Mouse (Mus musculus) forebrain, embryonic 11.5 days (tissue): ENCODE results near the gene Sfxn1. TPM values are rescaled to one million over a fixed set of nuclear protein-coding genes. Genes with fewer than 3 reads are reported as not detected.
A peak's percentile ranks its signal among the peaks of the same experiment; 100 is the strongest.

Source experiments
- ATAC-seq: fragments of 200-750 bp; cut with Nextera tagmentation; replicated peaks from 2 replicates; pipeline ENCODE4 v1.8.0; 2017; ENCODE audit warnings: moderate TSS enrichment; ENCODE audit not compliant: low FRiP score
- DNase-seq: peaks from one replicate; pipeline ENCODE4 v3.0.0-alpha.2; 2017; ENCODE audit warnings: low spot score
- H3K27ac ChIP-seq: fragments of 300-500 bp; sonication (generic); 2 replicates; pipeline ENCODE4 v1.5.1; 2014; ENCODE audit warnings: low read depth, low read length
- H3K27me3 ChIP-seq: fragments of 300-500 bp; sonication (generic); 2 replicates; pipeline ENCODE4 v1.6.1; 2014; ENCODE audit warnings: mild to moderate bottlenecking, low read length, mixed read lengths; ENCODE audit not compliant: control insufficient read depth, insufficient read depth
- H3K36me3 ChIP-seq: fragments of 300-500 bp; sonication (generic); 2 replicates; pipeline ENCODE4 v1.6.1; 2014; ENCODE audit warnings: mild to moderate bottlenecking, low read length, moderate library complexity, mixed read lengths; ENCODE audit not compliant: control insufficient read depth, insufficient read depth
- H3K4me1 ChIP-seq: fragments of 300-500 bp; sonication (generic); replicated peaks from 2 replicates; pipeline ENCODE4 v1.6.1; 2014; ENCODE audit warnings: low read length, mixed read lengths; ENCODE audit not compliant: control insufficient read depth, insufficient read depth
- H3K4me2 ChIP-seq: fragments of 300-500 bp; sonication (generic); 2 replicates; pipeline ENCODE4 v1.6.1; 2014; ENCODE audit warnings: low read depth, mild to moderate bottlenecking, low read length, moderate library complexity, mixed read lengths; ENCODE audit not compliant: severe bottlenecking
- H3K4me3 ChIP-seq: fragments of 300-500 bp; sonication (generic); 2 replicates; pipeline ENCODE4 v1.5.1; 2014; ENCODE audit warnings: low read depth, low read length
- H3K9ac ChIP-seq: fragments of 300-500 bp; sonication (generic); 2 replicates; pipeline ENCODE4 v1.6.1; 2014; ENCODE audit warnings: low read length
- H3K9me3 ChIP-seq: fragments of 300-500 bp; sonication (generic); 2 replicates; pipeline ENCODE4 v1.6.1; 2016; ENCODE audit warnings: low read length, mixed read lengths; ENCODE audit not compliant: control insufficient read depth
- WGBS: fragments of 180-500 bp; shearing (Covaris S2); extraction: QIAGEN DNeasy Blood & Tissue Kit; methylation state at CpG from one replicate; pipeline ENCODE4 v1.1.7; 2014; 5-methylcytosine and 5-hydroxymethylcytosine counted together
- polyA plus RNA-seq: library from polyadenylated mRNA; unstranded; fragments of >200 nt; fragmentation: Nextera tagmentation; extraction: Ambion mirVana; gene quantifications from 2 replicates; pipeline ENCODE4 v1.2.1, GENCODE M21; 2014

The Sfxn1 gene
- polyA plus RNA-seq, 1 experiment from 2014 or later: 94.5 TPM

- Histone ChIP-seq H3K9me3 (peaks cover 5% of the 10 kb centered on the region; the same call in 1 of the 2 replicates), H3K4me2 (no peak overlapping the region), H3K9ac (no peak overlapping the region), H3K36me3 (no peaks in the 10 kb centered on the region), H3K4me1 (no peaks in the 10 kb centered on the region), H3K27ac (no peak overlapping the region), H3K4me3 (no peak overlapping the region), H3K27me3 (no peaks in the 10 kb centered on the region)
- no peak for DNase-seq
- WGBS: 80% methylated on average over 6 of the region's 6 CpGs
- no peak for ATAC-seq
Observed at GRCm38 (mm10) chr13:54115779-54116178, 44.1 kb downstream of the Sfxn1 start.

DNA sequence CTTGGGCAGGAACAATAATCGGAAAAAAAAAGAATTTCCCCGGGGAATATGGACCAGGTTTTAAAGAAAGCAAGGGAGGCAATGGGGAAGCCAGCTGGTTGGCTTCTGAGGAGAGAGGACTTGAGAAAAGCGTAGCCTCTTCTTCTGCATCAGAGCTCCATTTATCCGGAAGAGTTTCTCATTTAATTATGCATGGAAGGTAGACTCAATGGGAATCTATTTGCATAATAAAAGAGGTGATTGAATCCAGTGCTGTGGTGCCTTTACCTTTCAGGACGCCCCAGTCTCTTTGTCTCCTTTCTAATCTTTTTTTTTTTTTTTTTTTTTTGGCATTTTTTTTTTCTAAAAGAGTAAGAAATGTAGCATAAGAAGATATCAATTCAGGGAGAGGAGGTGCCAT lies 46.7 kb downstream of the Sfxn1 start:
- no peak for ATAC-seq
- H3K4me2 ChIP-seq: 0 out of 2 replicates have a peak overlapping the region, but pooled peaks have one; percentile 5
- no peak for DNase-seq
- H3K4me3 ChIP-seq: no peak overlapping the region
- WGBS: 20% methylated on average over 5 of the region's 5 CpGs
- H3K9ac ChIP-seq: no peak overlapping the region
- no peaks in the 10 kb centered on the region for H3K4me1 ChIP-seq
- peaks cover 5% of the 10 kb centered on the region; the same call in 1 of the 2 replicates for H3K9me3 ChIP-seq
- no peaks in the 10 kb centered on the region for H3K36me3 ChIP-seq
- no peak overlapping the region for H3K27ac ChIP-seq
- H3K27me3 ChIP-seq: no peaks in the 10 kb centered on the region

DNA sequence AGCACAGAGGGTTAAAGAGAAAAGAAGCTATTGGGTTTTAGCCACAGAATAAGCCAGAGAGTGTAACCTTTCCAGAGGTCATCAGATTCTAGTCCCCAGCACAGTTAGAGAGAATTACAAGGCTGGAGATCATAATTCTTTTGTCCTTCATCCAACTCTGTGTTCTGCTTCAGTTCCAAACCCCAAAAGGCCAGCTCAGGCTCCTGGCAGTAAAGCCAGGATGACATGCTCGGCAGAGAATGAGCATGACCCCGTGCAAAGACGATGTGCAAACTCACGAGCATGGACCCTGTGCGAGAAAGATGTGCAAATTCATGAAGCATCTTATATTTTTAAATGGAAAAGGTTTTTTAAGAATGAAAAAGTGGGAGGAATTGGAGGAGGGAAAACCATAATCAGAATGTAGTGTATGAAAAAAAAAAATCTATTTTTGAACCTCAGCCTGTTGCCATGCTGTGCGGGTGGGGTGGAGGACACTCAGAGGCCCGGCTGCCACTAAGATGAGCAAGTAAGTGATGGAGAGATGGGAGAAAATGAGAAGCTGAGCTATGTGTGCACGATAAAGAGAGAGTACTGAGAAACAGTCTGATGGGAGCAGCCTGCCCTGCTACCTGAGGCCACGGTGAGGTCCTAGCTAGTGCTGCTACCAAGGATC lies 66.2 kb downstream of the Sfxn1 start:
- Histone ChIP-seq H3K27ac (no peak overlapping the region), H3K4me3 (no peak overlapping the region), H3K4me1 (no peaks in the 10 kb centered on the region), H3K4me2 (no peak overlapping the region), H3K9me3 (no peaks in the 10 kb centered on the region; the same call in 1 of the 2 replicates), H3K9ac (no peak overlapping the region), H3K27me3 (no peaks in the 10 kb centered on the region), H3K36me3 (no peaks in the 10 kb centered on the region)
- WGBS: 79% methylated on average over 9 of the region's 9 CpGs
- ATAC-seq (no peak), DNase-seq (no peak)

DNA sequence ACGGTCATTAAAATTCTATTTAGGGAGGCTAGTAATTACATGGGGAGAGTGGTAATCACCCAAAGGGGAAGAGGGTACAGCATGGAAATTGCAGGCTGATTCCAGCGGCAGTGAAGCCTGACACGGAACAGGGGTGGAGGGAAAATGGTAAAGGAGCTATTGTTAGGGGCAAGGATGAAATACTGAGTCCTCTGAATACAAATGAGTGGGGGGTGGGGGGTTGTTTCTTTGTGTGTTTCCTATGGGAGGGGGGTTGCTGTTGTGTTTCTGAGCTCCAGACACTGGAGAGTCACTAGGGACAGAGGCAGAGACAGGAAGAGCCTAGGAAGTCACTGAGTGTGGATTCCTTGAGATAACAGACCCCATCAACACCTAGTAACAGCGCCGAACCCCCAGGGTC lies 72.1 kb downstream of the Sfxn1 start:
- Histone ChIP-seq H3K4me1 (peaks cover 5% of the 10 kb centered on the region; the same call in 1 of the 2 replicates), H3K4me2 (no peak overlapping the region), H3K36me3 (no peaks in the 10 kb centered on the region), H3K27ac (no peak overlapping the region), H3K9ac (no peak overlapping the region), H3K4me3 (no peak overlapping the region), H3K27me3 (no peaks in the 10 kb centered on the region), H3K9me3 (no peaks in the 10 kb centered on the region; the same call in 1 of the 2 replicates)
- DNase-seq: no peak
- WGBS: 45% methylated on average over 5 of the region's 5 CpGs
- no peak for ATAC-seq

- no peak overlapping the region for H3K27ac ChIP-seq
- no peak overlapping the region for H3K4me3 ChIP-seq
- 84% methylated on average over 5 of the region's 5 CpGs for WGBS
- no peaks in the 10 kb centered on the region for H3K36me3 ChIP-seq
- no peak overlapping the region for H3K4me2 ChIP-seq
- H3K9ac ChIP-seq: no peak overlapping the region
- no peaks in the 10 kb centered on the region; the same call in 1 of the 2 replicates for H3K9me3 ChIP-seq
- ATAC-seq (no peak), DNase-seq (no peak)
- no peaks in the 10 kb centered on the region for H3K27me3 ChIP-seq
- H3K4me1 ChIP-seq: peaks cover 5% of the 10 kb centered on the region; the same call in 1 of the 2 replicates
Observed at GRCm38 (mm10) chr13:54144624-54145023, 73.0 kb downstream of the Sfxn1 start.

- H3K4me3 ChIP-seq: no peak overlapping the region
- peaks cover 5% of the 10 kb centered on the region; the same call in 1 of the 2 replicates for H3K4me1 ChIP-seq
- H3K9me3 ChIP-seq: no peaks in the 10 kb centered on the region; the same call in 1 of the 2 replicates
- no peak overlapping the region for H3K9ac ChIP-seq
- 78% methylated on average over 1 of the region's 1 CpGs for WGBS
- DNase-seq (no peak), ATAC-seq (no peak)
- H3K27ac ChIP-seq: no peak overlapping the region
- no peaks in the 10 kb centered on the region for H3K27me3 ChIP-seq
- H3K36me3 ChIP-seq: no peaks in the 10 kb centered on the region
- H3K4me2 ChIP-seq: no peak overlapping the region
Observed at GRCm38 (mm10) chr13:54147328-54147727, 75.7 kb downstream of the Sfxn1 start.

DNA sequence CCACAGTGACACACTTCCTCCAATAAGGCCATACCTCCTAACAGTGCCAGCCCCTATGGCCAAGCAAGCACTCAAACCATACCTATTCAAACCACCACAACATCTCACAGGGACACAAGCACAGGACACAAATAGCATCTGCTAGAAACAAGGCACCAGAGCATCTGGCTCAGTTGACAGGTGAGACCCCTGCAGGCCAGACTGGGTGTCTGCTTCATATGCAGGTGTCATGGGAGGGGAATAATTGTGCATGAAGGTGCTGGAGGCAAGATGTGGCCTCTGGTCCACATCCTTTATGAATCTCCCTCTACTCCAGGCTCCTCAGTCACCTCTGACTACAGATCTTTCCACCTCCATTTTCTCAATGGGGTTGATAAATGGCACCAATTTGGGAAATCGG lies 80.8 kb downstream of the Sfxn1 start:
- no peak for ATAC-seq
- Histone ChIP-seq H3K9ac (no peak overlapping the region), H3K4me2 (no peak overlapping the region), H3K4me3 (no peak overlapping the region), H3K27ac (no peak overlapping the region), H3K4me1 (no peaks in the 10 kb centered on the region; the same call in 1 of the 2 replicates), H3K36me3 (no peaks in the 10 kb centered on the region), H3K27me3 (no peaks in the 10 kb centered on the region), H3K9me3 (no peaks in the 10 kb centered on the region)
- WGBS: 89% methylated on average over 1 of the region's 1 CpGs
- DNase-seq: no peak

GRCm38 (mm10) chr13:54152911-54153310 lies 81.2 kb downstream of the Sfxn1 start:
- Histone ChIP-seq H3K36me3 (no peaks in the 10 kb centered on the region), H3K4me3 (no peak overlapping the region), H3K4me1 (no peaks in the 10 kb centered on the region; the same call in 1 of the 2 replicates), H3K9me3 (no peaks in the 10 kb centered on the region), H3K27me3 (no peaks in the 10 kb centered on the region), H3K4me2 (no peak overlapping the region), H3K9ac (no peak overlapping the region), H3K27ac (no peak overlapping the region)
- DNase-seq (no peak), ATAC-seq (no peak)
- 47% methylated on average over 7 of the region's 7 CpGs for WGBS

DNA sequence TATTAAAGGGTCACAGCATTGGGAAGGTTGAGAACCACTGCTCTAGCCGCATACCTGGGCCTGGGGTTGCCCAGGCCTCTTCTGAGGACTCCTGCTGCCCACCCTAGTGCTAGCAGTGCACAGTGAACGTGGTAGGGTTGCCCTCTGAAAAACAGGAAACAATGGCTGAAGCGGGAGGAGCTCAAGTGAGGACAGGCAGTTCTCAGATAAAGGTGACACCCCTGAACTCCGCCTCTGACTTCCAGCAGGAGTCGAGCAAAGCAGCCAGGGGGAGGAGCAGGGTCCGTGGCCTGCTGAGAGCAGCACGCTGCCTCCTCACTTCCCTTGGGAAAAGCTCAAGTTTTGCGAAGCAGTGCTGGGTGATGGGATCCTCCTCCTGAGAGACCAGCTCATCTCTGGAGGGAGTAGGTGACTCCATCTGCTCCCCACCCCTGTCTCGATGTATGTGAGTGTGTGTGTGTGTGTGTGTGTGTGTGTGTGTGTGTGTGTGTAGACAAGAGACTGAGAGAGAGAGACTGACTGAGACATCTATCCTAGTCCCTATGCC lies 82.1 kb downstream of the Sfxn1 start:
- DNase-seq: no peak
- Histone ChIP-seq H3K27ac (no peak overlapping the region), H3K27me3 (no peaks in the 10 kb centered on the region), H3K4me2 (no peak overlapping the region), H3K9ac (no peak overlapping the region), H3K4me3 (no peak overlapping the region), H3K4me1 (no peaks in the 10 kb centered on the region; the same call in 1 of the 2 replicates), H3K36me3 (no peaks in the 10 kb centered on the region), H3K9me3 (no peaks in the 10 kb centered on the region)
- no peak for ATAC-seq
- WGBS: 27% methylated on average over 9 of the region's 9 CpGs
